In the genomic region with DNA sequence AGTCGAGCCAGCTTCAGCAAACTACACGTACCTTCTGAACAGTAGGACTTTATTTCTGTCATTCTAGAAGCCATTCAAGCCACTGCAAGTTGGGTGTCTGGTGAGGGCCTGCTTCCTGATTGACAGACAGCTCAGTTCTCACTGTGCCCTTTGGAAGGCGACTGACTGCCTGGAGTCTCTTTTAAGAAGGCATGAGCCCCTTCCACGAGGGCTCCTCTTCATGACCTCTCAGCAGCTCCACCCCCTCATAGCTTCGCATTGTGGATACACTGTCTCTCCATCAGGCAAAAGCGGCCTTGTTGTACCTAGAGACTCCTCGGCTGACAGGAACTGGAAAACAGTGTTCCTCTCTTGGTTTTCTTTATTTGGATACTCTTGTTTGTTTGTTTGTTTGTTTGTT, we compare ENCODE assay signal across 23 mouse cellular contexts.
DNase-seq lines count a peak whose midpoint lies in the region; ATAC-seq and TF ChIP-seq lines count a peak whose summit lies in the region.
"Had no signal": no experiment of that assay in that cellular context is flagged by ENCODE, and none has a peak within 500 bp of the region (broad histone marks: within the 10 kb centered on the region; RNA-seq: fewer than 3 reads in every experiment).

No protein-coding gene starts in this region.

- H3K9me3 ChIP-seq in forebrain, embryonic 10.5 days = no peaks in the 10 kb centered on the region
- H3K9me3 ChIP-seq in forebrain, embryonic 16.5 days (ENCODE audit: control insufficient read depth, low read length) = no peaks in the 10 kb centered on the region
- H3K9me3 ChIP-seq in intestine, embryonic 14.5 days (ENCODE audit: control insufficient read depth, low read length) = no peaks in the 10 kb centered on the region
- no peaks in the 10 kb centered on the region for H3K9me3 ChIP-seq in intestine, postnatal 0 days (ENCODE audit: control insufficient read depth)
- H3K9me3 ChIP-seq in embryonic facial prominence, embryonic 12.5 days = no peaks in the 10 kb centered on the region
- H3K9me3 ChIP-seq: heart, embryonic 13.5 days; neural tube, embryonic 15.5 days had no signal

- no peaks in the 10 kb centered on the region for H3K27me3 ChIP-seq in forebrain, embryonic 10.5 days (ENCODE audit: poor library complexity, severe bottlenecking)
- H3K27me3 ChIP-seq in forebrain, embryonic 16.5 days (replicated peaks; ENCODE audit: control insufficient read depth, insufficient read depth, low read length) = no peaks in the 10 kb centered on the region
- H3K27me3 ChIP-seq in intestine, embryonic 14.5 days (replicated peaks; ENCODE audit: control insufficient read depth, insufficient read depth, low read length) = no peaks in the 10 kb centered on the region
- no peaks in the 10 kb centered on the region for H3K27me3 ChIP-seq in intestine, postnatal 0 days (replicated peaks; ENCODE audit: control insufficient read depth, insufficient read depth, low read length)
- no peaks in the 10 kb centered on the region for H3K27me3 ChIP-seq in embryonic facial prominence, embryonic 12.5 days
- H3K27me3 ChIP-seq: heart, embryonic 13.5 days; neural tube, embryonic 15.5 days had no signal

- DNase-seq in forebrain, embryonic 10.5 days (ENCODE audit: extremely low spot score, low spot score) = no peak
- DNase-seq in intestine, embryonic 14.5 days (ENCODE audit: low spot score) = no peak
- DNase-seq in kidney, adult 9 months = no peak
- no peak for DNase-seq in thymus, postnatal 10 days (ENCODE audit: low spot score in 2 of 2)
- DNase-seq: cerebellum, adult 18-20 months; cerebellum, postnatal 25 days; heart, postnatal 36 days; kidney, adult 11 months; kidney, postnatal 4 days; liver, postnatal 0 days; right cerebral cortex, adult 18-20 months; right cerebral cortex, postnatal 4 days; thymus, postnatal 25 days had no signal

- H3K27ac ChIP-seq in forebrain, embryonic 10.5 days = peak overlapping the region; percentile 62
- H3K27ac ChIP-seq in forebrain, embryonic 16.5 days (ENCODE audit: low read length) = no peak overlapping the region
- peak overlapping the region; percentile 3; the same call in 1 of the 2 replicates for H3K27ac ChIP-seq in intestine, embryonic 14.5 days (ENCODE audit: low read depth)
- no peak overlapping the region for H3K27ac ChIP-seq in intestine, postnatal 0 days (ENCODE audit: low read depth, low read length)
- peak overlapping the region; percentile 60; the same call in 1 of the 2 replicates for H3K27ac ChIP-seq in embryonic facial prominence, embryonic 12.5 days
- H3K27ac ChIP-seq: heart, embryonic 13.5 days; left cerebral cortex, adult 2 months; neural tube, embryonic 15.5 days had no signal

- peaks cover 59% of the 10 kb centered on the region for H3K4me1 ChIP-seq in forebrain, embryonic 10.5 days
- peaks cover 25% of the 10 kb centered on the region for H3K4me1 ChIP-seq in forebrain, embryonic 16.5 days (replicated peaks; ENCODE audit: control insufficient read depth, insufficient read depth, low read length)
- H3K4me1 ChIP-seq in intestine, embryonic 14.5 days (replicated peaks; ENCODE audit: control insufficient read depth, insufficient read depth, low read length) = peaks cover 8% of the 10 kb centered on the region; the same call in 1 of the 2 replicates
- H3K4me1 ChIP-seq in intestine, postnatal 0 days (replicated peaks; ENCODE audit: control insufficient read depth, insufficient read depth, low read length) = no peaks in the 10 kb centered on the region
- peaks cover 19% of the 10 kb centered on the region for H3K4me1 ChIP-seq in embryonic facial prominence, embryonic 12.5 days

- TF ChIP-seq CTCF in intestine, postnatal 0 days (IDR thresholded peaks at IDR 0.05; ENCODE audit: low read depth) = no peak

- no peak overlapping the region for H3K4me3 ChIP-seq in forebrain, embryonic 10.5 days
- H3K4me3 ChIP-seq in forebrain, embryonic 16.5 days (replicated peaks; ENCODE audit: low read length) = no peak overlapping the region
- H3K4me3 ChIP-seq in intestine, embryonic 14.5 days (ENCODE audit: low read depth, low read length) = no peak overlapping the region
- no peak overlapping the region for H3K4me3 ChIP-seq in intestine, postnatal 0 days (ENCODE audit: low read depth, low read length)
- H3K4me3 ChIP-seq in embryonic facial prominence, embryonic 12.5 days = no peak overlapping the region
- H3K4me3 ChIP-seq: heart, embryonic 13.5 days; left cerebral cortex, adult 2 months; neural tube, embryonic 15.5 days had no signal

- 48% methylated on average over 7 of the region's 7 CpGs for WGBS in forebrain, embryonic 10.5 days
- WGBS in forebrain, embryonic 16.5 days = 51% methylated on average over 7 of the region's 7 CpGs
- 66% methylated on average over 7 of the region's 7 CpGs for WGBS in intestine, embryonic 14.5 days
- WGBS in intestine, postnatal 0 days = 74% methylated on average over 7 of the region's 7 CpGs
- 29% methylated on average over 7 of the region's 7 CpGs for WGBS in embryonic facial prominence, embryonic 12.5 days

- H3K36me3 ChIP-seq in forebrain, embryonic 10.5 days (replicated peaks) = no peaks in the 10 kb centered on the region
- H3K36me3 ChIP-seq in forebrain, embryonic 16.5 days (ENCODE audit: control insufficient read depth, insufficient read depth) = no peaks in the 10 kb centered on the region
- no peaks in the 10 kb centered on the region for H3K36me3 ChIP-seq in intestine, embryonic 14.5 days (ENCODE audit: control insufficient read depth, insufficient read depth, low read length)
- H3K36me3 ChIP-seq in intestine, postnatal 0 days (ENCODE audit: control insufficient read depth, insufficient read depth) = no peaks in the 10 kb centered on the region
- no peaks in the 10 kb centered on the region for H3K36me3 ChIP-seq in embryonic facial prominence, embryonic 12.5 days
- H3K36me3 ChIP-seq: heart, embryonic 13.5 days; neural tube, embryonic 15.5 days had no signal

- no peak overlapping the region for H3K9ac ChIP-seq in forebrain, embryonic 16.5 days (replicated peaks; ENCODE audit: low read depth, low read length)
- H3K9ac ChIP-seq in intestine, embryonic 14.5 days (ENCODE audit: low read length) = no peak overlapping the region
- H3K9ac ChIP-seq in intestine, postnatal 0 days (ENCODE audit: low read depth, low read length) = no peak overlapping the region
- H3K9ac ChIP-seq in embryonic facial prominence, embryonic 12.5 days = no peak overlapping the region
- H3K9ac ChIP-seq: heart, embryonic 13.5 days; liver, postnatal 0 days; neural tube, embryonic 15.5 days had no signal

- ATAC-seq in forebrain, embryonic 16.5 days = no peak
- no peak for ATAC-seq in intestine, embryonic 14.5 days (replicated peaks; ENCODE audit: low FRiP score, low TSS enrichment, low read depth)
- no peak for ATAC-seq in intestine, postnatal 0 days
- no peak for ATAC-seq in embryonic facial prominence, embryonic 12.5 days (ENCODE audit: insufficient number of reproducible peaks, insufficient read depth, low FRiP score, low TSS enrichment)
- ATAC-seq: hindbrain, embryonic 16.5 days; liver, postnatal 0 days; lung, postnatal 0 days had no signal

- H3K4me2 ChIP-seq in forebrain, embryonic 16.5 days (ENCODE audit: low read length) = no peak overlapping the region
- H3K4me2 ChIP-seq in intestine, embryonic 14.5 days (ENCODE audit: low read length) = no peak overlapping the region
- no peak overlapping the region for H3K4me2 ChIP-seq in intestine, postnatal 0 days (replicated peaks; ENCODE audit: low read depth)
- H3K4me2 ChIP-seq in embryonic facial prominence, embryonic 12.5 days (replicated peaks) = no peak overlapping the region
- H3K4me2 ChIP-seq: heart, embryonic 13.5 days; liver, embryonic 11.5 days; midbrain, embryonic 11.5 days; neural tube, embryonic 15.5 days had no signal

Comparison
In these comparisons a context has a peak if more than half of its experiments do, and no peak if none do; other contexts are left out.
1. H3K27ac ChIP-seq: peak in forebrain, embryonic 10.5 days (single experiment), intestine, embryonic 14.5 days (single experiment) and embryonic facial prominence, embryonic 12.5 days (single experiment); none in forebrain, embryonic 16.5 days (single experiment) and intestine, postnatal 0 days (single experiment).